Mouse (Mus musculus) bone marrow, adult 2 months (tissue): Measurements from ENCODE around the gene Mtcl1.

ENCODE experiments used
- CTCF ChIP-seq: fragments of 200-500 bp; IDR thresholded peaks from 2 replicates; pipeline ENCODE4 v1.5.1; 2011; ENCODE audit warnings: low read length, control low read depth; ENCODE audit not compliant: control insufficient read depth, insufficient read depth
- POLR2A ChIP-seq: fragments of 200-500 bp; IDR thresholded peaks from 2 replicates; pipeline ENCODE4 v1.6.1; 2011; ENCODE audit warnings: low read depth, mild to moderate bottlenecking, control low read depth, low read length, borderline replicate concordance; ENCODE audit not compliant: control insufficient read depth

DNA sequence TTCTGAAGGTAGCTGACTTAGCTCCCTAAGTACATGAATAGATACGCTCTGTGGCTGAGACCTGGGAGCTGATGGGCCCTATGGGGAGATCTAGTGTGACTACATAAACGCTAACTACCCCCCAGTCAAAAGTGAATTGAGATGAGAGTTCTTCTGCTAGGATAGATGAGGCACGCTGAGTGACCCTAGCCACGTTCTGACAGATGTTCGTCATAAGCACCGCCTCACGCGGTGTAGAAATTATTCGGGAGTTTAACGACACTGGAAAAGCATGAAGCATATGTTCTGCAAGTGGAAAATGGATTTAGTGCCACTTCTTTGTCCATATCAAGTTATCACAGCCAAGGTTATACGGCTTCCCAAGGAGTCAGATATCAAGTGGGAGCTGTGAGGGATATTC lies 98.9 kb downstream of the Mtcl1 start:
- TF ChIP-seq POLR2A (no peak), CTCF (no peak)
